Mouse (Mus musculus) heart, postnatal 25 days (tissue): ENCODE results near the gene Eif3k. TPM values are rescaled to one million over a fixed set of nuclear protein-coding genes. Genes with fewer than 3 reads are reported as not detected.

ENCODE experiments used
- DNase-seq: peaks from one replicate; pipeline ENCODE4 v3.0.0; 2022; ENCODE audit warnings: low spot score
- intact Hi-C: fragments of 180-260 bp; cut with DNase I; formaldehyde crosslinking; loops from one replicate; pipeline ENCODE4 v1.15.1; 2025
- total RNA-seq, 2 experiments: library from RNA; stranded (reverse); gene quantifications; 2 replicates each; pipeline ENCODE4 v1.2.3; 2021

Gene Eif3k
- total RNA-seq, 2 experiments from 2014 or later = 148 to 164 TPM

DNA sequence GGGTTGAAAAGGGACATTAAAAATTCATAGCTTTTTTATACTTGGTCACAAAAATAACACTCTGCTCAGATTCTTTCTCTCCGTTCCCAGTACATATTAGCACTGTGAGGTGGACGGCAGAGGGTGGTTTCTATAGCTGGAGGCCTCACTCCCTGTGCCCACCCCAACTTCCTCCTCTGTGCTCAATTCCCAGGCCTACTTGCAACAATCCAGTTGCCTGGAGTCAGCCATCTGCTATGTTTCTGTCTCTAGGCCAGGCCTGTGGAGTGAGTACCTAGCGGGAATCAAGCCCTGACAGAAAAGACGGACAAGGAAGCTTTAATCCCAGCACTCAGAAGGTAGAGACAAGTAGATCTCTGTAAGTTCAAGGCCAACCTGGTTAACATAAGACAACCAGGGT lies 59.1 kb downstream of the Eif3k start:
- no peak for DNase-seq
- intact Hi-C loops = loop anchor here (5.0 kb wide), 1 partner anchor 35 kb away; no protein-coding TSS in a partner anchor

DNA sequence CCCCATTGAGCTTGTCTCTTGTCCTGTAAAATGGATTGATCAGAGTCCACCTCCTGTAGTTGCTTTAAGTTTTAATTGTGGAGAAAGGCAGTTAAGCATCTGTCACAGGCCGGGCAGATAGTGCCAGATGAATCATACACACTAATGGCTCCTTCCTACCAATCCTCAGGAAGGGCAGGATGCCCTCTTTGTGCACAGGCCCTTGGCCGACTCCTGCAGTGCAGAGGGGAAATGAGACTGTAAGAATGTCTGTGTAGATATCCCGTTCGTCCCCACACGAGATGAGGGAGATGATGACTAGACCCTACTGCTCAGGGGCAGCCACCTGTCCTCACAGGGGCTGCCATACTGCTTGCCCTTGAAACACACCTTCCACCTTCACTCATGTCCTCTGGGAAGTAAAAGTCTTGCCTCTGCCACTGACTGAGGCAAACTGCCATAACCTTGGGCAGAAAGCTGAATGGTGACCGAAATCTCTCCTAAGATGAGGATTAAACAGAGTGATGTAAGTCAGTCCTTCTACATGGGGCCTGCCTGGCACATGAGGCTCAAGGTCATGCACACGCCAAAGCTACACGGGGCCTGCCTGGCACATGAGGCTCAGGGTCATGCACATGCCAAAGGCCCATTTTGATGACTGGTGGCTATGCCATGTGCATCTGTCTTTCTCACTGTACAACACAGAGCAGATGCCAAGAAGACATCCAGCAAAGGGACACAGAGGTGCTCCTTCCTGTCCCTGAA lies 59.8 kb downstream of the Eif3k start:
- intact Hi-C loops = loop anchor here (5.0 kb wide), 1 partner anchor 35 kb away; no protein-coding TSS in a partner anchor
- no peak for DNase-seq

Other genes starting within 250 kb of the Eif3k start
- 10 to 100 TPM; 56.7 to 60.6 TPM for gene Mrps12, start 240.0 kb downstream of the Eif3k start, total RNA-seq
- gene Sars2, start 239.9 kb downstream of the Eif3k start, total RNA-seq = 10 to 100 TPM; 15.4 to 15.7 TPM
- gene Ccer2, start 225.7 kb downstream of the Eif3k start, total RNA-seq = not detected
- 10 to 100 TPM; 80.0 to 80.2 TPM for gene Sirt2, start 215.1 kb downstream of the Eif3k start, total RNA-seq
- 10 to 100 TPM; 22.1 to 22.9 TPM for gene Nfkbib, start 214.4 kb downstream of the Eif3k start, total RNA-seq
- 1 to 10 TPM; 1.5 to 2.2 TPM for gene Rinl, start 192.9 kb downstream of the Eif3k start, total RNA-seq
- 100 to 1,000 TPM; 225 to 270 TPM for gene Hnrnpl, start 173.3 kb downstream of the Eif3k start, total RNA-seq
- 1,000 to 10,000 TPM; 1,337 to 1,520 TPM for gene Ech1, start 156.6 kb downstream of the Eif3k start, total RNA-seq
- gene Lgals4, start 148.0 kb downstream of the Eif3k start, total RNA-seq = 10 to 100 TPM; 28.9 to 30.7 TPM
- gene Lgals7, start 118.0 kb downstream of the Eif3k start, total RNA-seq = 1 to 10 TPM; 1.8 to 1.9 TPM
- under 1 TPM; 0.08 to 0.22 TPM for gene Capn12, start 100.4 kb downstream of the Eif3k start, total RNA-seq
- gene Actn4, start 19.5 kb downstream of the Eif3k start, total RNA-seq = 100 to 1,000 TPM in 1 of 2 experiments, 10 to 100 TPM in 1; 77.0 to 101 TPM
- 1 to 10 TPM in 1 of 2 experiments, under 1 TPM in 1; 0.44 to 1.3 TPM for gene Map4k1, start 186 bp upstream of the Eif3k start, total RNA-seq
- gene Ryr1, start 143.3 kb upstream of the Eif3k start, total RNA-seq = not detected
- gene Rasgrp4, start 153.0 kb upstream of the Eif3k start, total RNA-seq = 1 to 10 TPM; 1.4 TPM
- gene Fam98c, start 174.4 kb upstream of the Eif3k start, total RNA-seq = 10 to 100 TPM; 11.2 to 11.4 TPM
- gene Ggn, start 188.3 kb upstream of the Eif3k start, total RNA-seq = under 1 TPM; 0.39 to 0.45 TPM
- under 1 TPM; 0.36 to 0.49 TPM for gene Spred3, start 188.5 kb upstream of the Eif3k start, total RNA-seq
- 100 to 1,000 TPM; 118 to 125 TPM for gene Psmd8, start 198.8 kb upstream of the Eif3k start, total RNA-seq
- under 1 TPM; 0.16 to 0.34 TPM for gene Catsperg1, start 232.2 kb upstream of the Eif3k start, total RNA-seq